Mouse (Mus musculus) megakaryocyte-erythroid progenitor cell, adult 5 weeks (primary cell): ENCODE measurements around the gene Gtf3c1. TPM values are rescaled to one million over a fixed set of nuclear protein-coding genes. Genes with fewer than 3 reads are reported as not detected.

Source experiments
- polyA plus RNA-seq: library from polyadenylated mRNA; stranded (reverse); fragments of >175 nt; gene quantifications from 2 replicates; pipeline ENCODE4 v1.2.3, GENCODE M21; 2012

Gtf3c1 gene
- polyA plus RNA-seq = 66.2 and 78.0 TPM in 2 replicates

DNA sequence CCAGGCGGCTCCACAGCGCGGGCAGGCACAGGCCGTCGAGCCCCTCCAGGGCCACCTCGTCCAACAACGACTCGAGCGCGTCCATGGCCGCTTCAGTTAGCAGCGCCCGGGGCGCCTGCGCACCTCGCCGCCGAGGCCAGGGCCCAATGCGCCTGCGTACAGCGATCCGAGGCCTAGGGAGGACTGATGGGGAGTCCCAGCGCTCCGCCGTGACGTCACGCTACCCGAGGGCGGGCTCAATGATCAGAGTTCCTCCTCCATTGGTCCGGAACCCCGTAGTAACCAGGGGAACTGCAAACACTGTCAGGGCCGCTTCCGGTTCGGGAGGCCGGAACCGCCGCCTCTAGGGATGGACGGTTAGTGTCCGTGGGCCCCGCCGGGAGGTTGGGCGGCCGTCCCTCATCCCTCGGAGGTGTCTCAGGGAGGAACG is at the start of gene Gtf3c1, which contains the start of gene D430042O09Rik:
Gene Gtf3c1 (minus strand): TSS at position 188 of the 430 bp plus-strand sequence.
Gene D430042O09Rik (plus strand): TSS at position 296 of the 430 bp plus-strand sequence.

DNA sequence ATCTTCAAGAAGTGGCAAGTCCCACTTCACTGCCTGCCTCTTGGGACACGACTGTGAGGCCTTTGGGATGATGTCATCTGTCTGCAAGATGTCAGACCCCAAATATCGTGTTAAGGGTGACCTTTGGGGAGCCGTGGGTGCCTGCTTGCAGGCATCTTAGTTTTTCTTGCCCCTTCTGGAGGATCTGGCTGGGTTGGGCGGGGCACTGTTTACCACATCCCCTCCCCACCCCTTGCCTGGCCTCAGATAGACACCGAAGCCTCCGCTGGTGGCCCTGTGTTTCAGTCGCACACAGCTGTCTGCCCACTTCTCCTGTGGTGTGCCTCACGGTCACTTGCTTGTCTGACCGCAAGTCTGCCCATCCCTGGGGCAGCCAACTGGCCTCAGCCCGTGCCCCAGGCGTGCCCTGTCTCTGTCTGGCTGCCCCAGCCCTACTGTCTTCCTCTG is 104.4 kb downstream of the Gtf3c1 start, which contains the start of gene Il21r:
Gene Il21r (plus strand): TSS at position 245 of the 447 bp plus-strand sequence.

Other genes with a start within 250 kb of the Gtf3c1 start
- 11.8 and 12.0 TPM in 2 replicates for gene Nsmce1, start 216.2 kb downstream of the Gtf3c1 start, polyA plus RNA-seq
- gene Il4ra, start 155.7 kb downstream of the Gtf3c1 start, polyA plus RNA-seq = 19.1 and 23.7 TPM in 2 replicates
- gene Il21r, start 104.4 kb downstream of the Gtf3c1 start, polyA plus RNA-seq = 9.9 and 20.2 TPM in 2 replicates
- 4.4 TPM in 2 replicates for gene D430042O09Rik, start 108 bp upstream of the Gtf3c1 start, polyA plus RNA-seq